Mouse (Mus musculus): ENCODE results near the gene Focad.

GRCm38 (mm10) chr4:88108585-88108984 is 14.2 kb downstream of the Focad start:
- no peak for TF ChIP-seq CTCF (IDR thresholded peaks at IDR 0.05; ENCODE audit: extremely low read depth, insufficient read depth, insufficient read length, insufficient replicate concordance)
- no peak for TF ChIP-seq POLR2A (IDR thresholded peaks at IDR 0.05; ENCODE audit: low read depth, low read length)

Data from spleen, adult 2 months (tissue).